Mouse (Mus musculus) urinary bladder, postnatal 0 days (tissue): ENCODE data around the gene Olfr394. TPM values are rescaled to one million over a fixed set of nuclear protein-coding genes. Genes with fewer than 3 reads are reported as not detected.

ENCODE experiments used
- polyA plus RNA-seq: library from polyadenylated mRNA; unstranded; fragments of >200 nt; fragmentation: Nextera tagmentation; extraction: Ambion mirVana; gene quantifications from 2 replicates; pipeline ENCODE4 v1.2.1, GENCODE M21; 2015

The Olfr394 gene
- polyA plus RNA-seq: not detected in 2 replicates

DNA sequence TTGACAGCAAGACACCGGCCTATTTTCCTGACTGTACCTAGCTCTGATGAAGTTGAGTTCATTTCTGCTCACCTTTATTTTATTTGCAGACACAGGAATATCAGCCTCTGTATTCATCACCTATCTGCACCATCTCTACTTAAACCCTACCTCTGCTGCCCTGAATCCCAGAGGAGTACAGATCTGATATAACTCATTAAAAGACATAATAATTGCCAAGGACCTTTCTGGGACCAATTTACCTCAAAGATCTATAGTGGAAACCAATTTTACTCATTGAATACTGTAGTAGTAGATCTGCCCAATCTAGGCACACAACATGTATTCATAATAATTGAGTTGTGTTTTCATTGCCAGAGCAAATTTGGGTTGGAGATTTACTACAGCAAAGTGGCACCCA lies at the start of gene Olfr394:
Gene Olfr394 (minus strand): TSS at position 101 of the 400 bp plus-strand sequence.

GRCm38 (mm10) chr11:73936377-73936776 lies 45.8 kb upstream of the Olfr394 start, which contains the start of gene Olfr23:
Olfr23 (plus strand) TSS chr11:73936677.

DNA sequence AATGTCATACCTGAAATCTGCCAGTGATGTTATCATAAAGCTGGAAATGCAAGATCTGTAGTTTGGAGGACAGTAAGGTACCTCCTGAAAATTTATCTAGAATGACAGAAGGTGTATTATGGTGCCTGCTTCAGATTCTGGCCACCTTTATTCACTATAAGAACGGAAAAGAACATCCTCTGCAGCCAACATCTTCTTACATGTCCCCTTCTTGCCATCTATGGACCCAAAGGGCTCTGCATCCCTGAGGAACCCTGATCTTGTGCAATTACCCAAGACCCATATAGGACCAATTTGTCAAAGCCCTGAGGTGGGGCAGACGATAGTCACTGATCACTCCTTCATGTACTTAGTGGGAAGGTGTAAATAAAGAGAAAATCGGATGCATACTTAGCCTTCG lies 18.6 kb upstream of the Olfr394 start, which contains the start of gene Olfr395:
Gene Olfr395 (minus strand): TSS at position 101 of the 400 bp plus-strand sequence.

GRCm38 (mm10) chr11:73851354-73851753 lies 39.2 kb downstream of the Olfr394 start, which contains the start of gene Olfr393:
Olfr393 (minus strand) TSS chr11:73851454.

Other genes with a start within 250 kb of the Olfr394 start
- not detected in 2 replicates for gene Zfp735, start 202.0 kb downstream of the Olfr394 start, polyA plus RNA-seq
- gene Olfr389, start 110.1 kb downstream of the Olfr394 start, polyA plus RNA-seq: not detected in 2 replicates
- not detected in 2 replicates for gene Olfr390, start 107.8 kb downstream of the Olfr394 start, polyA plus RNA-seq
- not detected in 2 replicates for gene Olfr391-ps, start 87.7 kb downstream of the Olfr394 start, polyA plus RNA-seq
- gene Olfr392, start 73.7 kb downstream of the Olfr394 start, polyA plus RNA-seq: not detected in 2 replicates
- gene Olfr393, start 39.3 kb downstream of the Olfr394 start, polyA plus RNA-seq: not detected in 2 replicates
- gene Olfr395, start 18.5 kb upstream of the Olfr394 start, polyA plus RNA-seq: not detected in 2 replicates
- not detected in 2 replicates for gene Olfr23, start 45.9 kb upstream of the Olfr394 start, polyA plus RNA-seq
- gene Olfr397, start 70.0 kb upstream of the Olfr394 start, polyA plus RNA-seq: not detected in 2 replicates
- not detected in 2 replicates for gene Olfr398, start 99.6 kb upstream of the Olfr394 start, polyA plus RNA-seq
- not detected in 2 replicates for gene Olfr139, start 165.8 kb upstream of the Olfr394 start, polyA plus RNA-seq
- not detected in 2 replicates for gene Olfr399, start 165.8 kb upstream of the Olfr394 start, polyA plus RNA-seq
- gene Zfp616, start 179.2 kb upstream of the Olfr394 start, polyA plus RNA-seq: not detected in 2 replicates
- not detected in 2 replicates for gene Olfr401, start 222.9 kb upstream of the Olfr394 start, polyA plus RNA-seq